Mouse (Mus musculus) ES-E14 (cell line): ENCODE measurements around the gene Ccdc88c. TPM values are rescaled to one million over a fixed set of nuclear protein-coding genes. Genes with fewer than 3 reads are reported as not detected.
A peak's percentile ranks its signal among the peaks of the same experiment; 100 is the strongest.

Source experiments
- DNase-seq: peaks from one replicate; pipeline ENCODE4 v3.0.0-alpha.2; 2013; ENCODE audit warnings: low read depth, low spot score
- H3K27ac ChIP-seq: 2 replicates; pipeline ENCODE4 v1.5.1; 2012; ENCODE audit warnings: low read depth, mild to moderate bottlenecking, low read length, moderate library complexity, mixed read lengths; ENCODE audit not compliant: poor library complexity, insufficient read depth, severe bottlenecking
- H3K36me3 ChIP-seq: 2 replicates; pipeline ENCODE4 v1.6.1; 2012; ENCODE audit warnings: mild to moderate bottlenecking, low read length, moderate library complexity, mixed read lengths; ENCODE audit not compliant: control insufficient read depth, poor library complexity, insufficient read depth, severe bottlenecking
- H3K4me1 ChIP-seq, 2 experiments: fragments of 150-350 bp in 1 of 2; sonication (generic) in 1 of 2; 2 replicates each; pipeline ENCODE4 v1.6.1; 2012; ENCODE audit warnings: low read length in 2 of 2, mild to moderate bottlenecking in 1 of 2, mixed read lengths in 1 of 2; ENCODE audit not compliant: control insufficient read depth in 2 of 2, insufficient read depth in 2 of 2, poor library complexity in 1 of 2
- H3K4me3 ChIP-seq, 2 experiments: fragments of 150-350 bp in 1 of 2; sonication (generic) in 1 of 2; 2 replicates each; pipeline ENCODE4 v1.5.1; 2012; ENCODE audit warnings: low read length in 2 of 2, low read depth in 1 of 2, mild to moderate bottlenecking in 1 of 2, mixed read lengths in 1 of 2; ENCODE audit not compliant: insufficient read depth in 1 of 2, poor library complexity in 1 of 2, severe bottlenecking in 1 of 2
- H3K9ac ChIP-seq: 2 replicates; pipeline ENCODE4 v1.6.1; 2012; ENCODE audit warnings: low read depth, mild to moderate bottlenecking, low read length, mixed read lengths; ENCODE audit not compliant: poor library complexity, insufficient read depth, severe bottlenecking
- H3K9me3 ChIP-seq: fragments of 150-350 bp; sonication (generic); 2 replicates; pipeline ENCODE4 v1.6.1; 2012; ENCODE audit warnings: low read depth, mild to moderate bottlenecking, low read length; ENCODE audit not compliant: control insufficient read depth, insufficient read depth
- CHD2 ChIP-seq: IDR thresholded peaks from 2 replicates; pipeline ENCODE4 v1.6.1; 2014; ENCODE audit warnings: mild to moderate bottlenecking, low read depth, low read length, inconsistent platforms
- HCFC1 ChIP-seq: IDR thresholded peaks from 2 replicates; pipeline ENCODE4 v1.6.1; 2012; ENCODE audit warnings: low read length, inconsistent platforms, borderline replicate concordance; ENCODE audit not compliant: insufficient read depth
- MAFK ChIP-seq: IDR thresholded peaks from 2 replicates; pipeline ENCODE4 v1.6.1; 2014; ENCODE audit warnings: mild to moderate bottlenecking, low read depth, low read length, inconsistent platforms; ENCODE audit not compliant: insufficient read depth
- ZC3H11A ChIP-seq: IDR thresholded peaks from 2 replicates; pipeline ENCODE4 v1.6.1; 2012; ENCODE audit warnings: low read depth, mild to moderate bottlenecking, inconsistent platforms, low read length, borderline replicate concordance
- ZNF384 ChIP-seq: IDR thresholded peaks from 2 replicates; pipeline ENCODE4 v1.6.1; 2012; ENCODE audit warnings: low read depth, low read length, inconsistent platforms
- in situ Hi-C, 2 experiments: fragments of 600-800 bp; cut with MboI; formaldehyde crosslinking; loops; one replicate each; pipeline ENCODE4 v1.15.1; 2025; ENCODE audit warnings: low sequenced_read_pairs in 2 of 2, inconsistent platforms in 1 of 2; ENCODE audit not compliant: unreplicated experiment in 2 of 2
- total RNA-seq: library from RNA; depleted of rRNA; stranded (reverse); fragments of 300-350 nt; gene quantifications from 2 replicates; pipeline ENCODE4 v1.2.3, GENCODE M21; 2012

The Ccdc88c gene
- total RNA-seq, 1 experiment: 35.7 TPM

DNA sequence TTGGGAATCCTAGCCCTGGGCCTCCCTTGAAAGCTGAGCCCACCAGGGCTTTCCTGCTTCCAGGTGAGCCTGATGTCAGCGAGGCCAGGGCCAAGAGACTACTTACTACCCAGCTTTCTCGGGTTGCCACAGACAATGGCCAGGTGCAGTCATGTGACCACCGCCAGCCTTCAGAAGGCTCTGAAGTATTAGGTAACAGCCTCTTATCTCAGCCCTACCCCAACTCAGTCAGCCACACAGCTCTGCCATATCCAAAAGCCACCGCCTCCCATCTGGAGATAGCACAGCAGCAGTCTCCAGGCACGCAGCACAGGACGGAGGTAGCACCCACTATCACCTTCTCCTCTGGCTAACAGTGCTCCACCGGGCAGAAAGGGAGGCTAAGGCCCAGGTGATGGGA lies 3.5 kb downstream of the Ccdc88c start:
- Histone ChIP-seq H3K4me3 (no peak overlapping the region), H3K4me1 (peaks cover 4 to 34% of the 10 kb centered on the region in 2 experiments; a peak in 3 of 4 replicates), H3K27ac (no peak overlapping the region)

DNA sequence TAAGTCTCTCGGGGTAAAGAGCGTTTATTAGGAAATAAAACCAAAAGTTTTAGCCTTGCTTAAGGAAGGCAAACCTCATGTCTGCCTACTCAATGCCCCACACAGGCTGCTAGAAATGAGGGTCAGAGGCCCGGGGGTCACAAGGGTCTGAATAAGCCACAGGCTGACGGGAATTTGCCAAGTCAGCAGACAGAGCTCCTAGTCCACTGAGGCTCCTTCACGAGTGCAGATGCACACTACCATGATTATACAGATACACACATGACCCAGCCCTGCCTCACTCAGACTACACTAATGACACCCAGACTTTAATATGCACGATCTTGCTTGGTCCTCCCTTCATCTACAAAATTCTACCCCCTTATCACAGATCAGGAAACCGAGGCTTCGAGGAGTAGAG lies 4.0 kb downstream of the Ccdc88c start:
- DNase-seq: no peak
- in situ Hi-C loops: loop anchor here in 1 of 2 experiments (5.0 kb wide), 1 partner anchor 73 kb away; no protein-coding TSS in a partner anchor
- TF ChIP-seq MAFK (peak; percentile 76), ZNF384 (no peak)
- H3K4me3 ChIP-seq: no peak overlapping the region
- peaks cover 4 to 38% of the 10 kb centered on the region in 2 experiments; a peak in 3 of 4 replicates for H3K4me1 ChIP-seq
- no peaks in the 10 kb centered on the region for H3K9me3 ChIP-seq
- H3K27ac ChIP-seq: no peak overlapping the region
- H3K9ac ChIP-seq: no peak overlapping the region
- peaks cover 5% of the 10 kb centered on the region; the same call in 1 of the 2 replicates for H3K36me3 ChIP-seq

More for the DNA sequence above, 3.5 kb downstream of the Ccdc88c start:
- no peak for TF ChIP-seq ZC3H11A
- TF ChIP-seq HCFC1: no peak
- TF ChIP-seq MAFK: no peak
- TF ChIP-seq CHD2: no peak
- TF ChIP-seq ZNF384: no peak
- no peaks in the 10 kb centered on the region for H3K9me3 ChIP-seq
- H3K36me3 ChIP-seq: peaks cover 5% of the 10 kb centered on the region; the same call in 1 of the 2 replicates
- no peak for DNase-seq
- in situ Hi-C loops: loop anchor here in 1 of 2 experiments (5.0 kb wide), 1 partner anchor 73 kb away; no protein-coding TSS in a partner anchor
- H3K9ac ChIP-seq: no peak overlapping the region

DNA sequence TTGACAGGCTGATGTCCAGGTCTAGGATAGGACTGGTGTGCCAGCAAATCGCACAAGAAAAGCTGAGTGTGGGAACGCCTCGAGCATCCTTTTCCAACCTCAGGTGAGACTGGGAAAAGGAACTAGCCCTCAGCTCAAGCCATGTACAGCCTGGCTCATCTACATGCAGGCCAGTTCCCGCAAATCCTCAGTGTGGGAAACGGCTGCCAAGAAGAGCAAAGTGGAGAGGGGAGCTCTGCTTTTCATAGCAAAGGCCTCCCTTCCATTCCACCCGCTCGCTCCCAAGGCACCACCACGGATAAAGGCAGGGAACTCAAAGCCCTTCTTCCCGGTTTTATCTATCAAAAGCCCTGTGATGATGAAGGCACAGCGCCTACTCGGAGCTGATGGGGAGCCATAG lies 5.7 kb downstream of the Ccdc88c start:
- peaks cover 5% of the 10 kb centered on the region; the same call in 1 of the 2 replicates for H3K36me3 ChIP-seq
- DNase-seq: no peak
- H3K27ac ChIP-seq: no peak overlapping the region
- no peaks in the 10 kb centered on the region for H3K9me3 ChIP-seq
- H3K4me1 ChIP-seq: peaks cover 8 to 52% of the 10 kb centered on the region in 2 experiments
- no peak overlapping the region for H3K9ac ChIP-seq
- TF ChIP-seq ZNF384 (no peak), MAFK (no peak), ZC3H11A (no peak), CHD2 (no peak), HCFC1 (no peak)
- no peak overlapping the region for H3K4me3 ChIP-seq
- in situ Hi-C loops: no loop called here

DNA sequence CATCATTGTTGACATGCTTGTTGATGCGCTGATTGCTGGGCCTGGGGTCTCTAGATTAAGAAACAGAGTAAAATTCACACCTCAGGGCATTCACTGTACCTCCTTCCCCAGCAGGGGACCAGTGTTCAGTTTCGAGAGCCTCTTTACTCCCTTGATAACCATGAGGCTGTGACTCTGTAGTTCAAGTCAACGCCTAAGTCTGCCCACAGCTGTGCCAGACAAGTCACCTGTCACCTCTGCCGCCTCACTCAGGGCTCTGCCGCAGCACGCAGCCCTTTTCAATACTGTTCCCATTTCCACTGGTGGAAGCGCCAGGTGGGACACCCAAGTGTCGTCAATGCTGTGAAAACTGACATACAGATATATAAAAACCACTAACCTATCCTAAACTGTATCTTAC lies 6.5 kb downstream of the Ccdc88c start:
- no peak overlapping the region for H3K9ac ChIP-seq
- H3K4me3 ChIP-seq: no peak overlapping the region
- in situ Hi-C loops: no loop called here
- peaks cover 13 to 59% of the 10 kb centered on the region in 2 experiments for H3K4me1 ChIP-seq
- TF ChIP-seq ZC3H11A: no peak
- TF ChIP-seq HCFC1: no peak
- no peak for TF ChIP-seq MAFK
- H3K36me3 ChIP-seq: peaks cover 5% of the 10 kb centered on the region; the same call in 1 of the 2 replicates
- H3K9me3 ChIP-seq: no peaks in the 10 kb centered on the region
- no peak for DNase-seq
- no peak overlapping the region for H3K27ac ChIP-seq
